Mouse (Mus musculus) neural tube, embryonic 14.5 days (tissue): ENCODE data around the gene Esam. TPM values are rescaled to one million over a fixed set of nuclear protein-coding genes. Genes with fewer than 3 reads are reported as not detected.

Experiments used
- ATAC-seq: fragments of 200-750 bp; cut with Nextera tagmentation; 2 replicates; pipeline ENCODE4 v1.8.0; 2017; ENCODE audit warnings: low read depth, mild to moderate bottlenecking, moderate TSS enrichment, moderate library complexity
- H3K27ac ChIP-seq: fragments of 300-500 bp; sonication (generic); 2 replicates; pipeline ENCODE4 v1.5.1; 2014; ENCODE audit warnings: low read depth, mild to moderate bottlenecking, control low read depth, low read length, moderate library complexity, mixed read lengths
- H3K27me3 ChIP-seq: fragments of 300-500 bp; sonication (generic); 2 replicates; pipeline ENCODE4 v1.6.1; 2014; ENCODE audit warnings: low read length; ENCODE audit not compliant: control insufficient read depth, insufficient read depth
- H3K36me3 ChIP-seq: fragments of 300-500 bp; sonication (generic); 2 replicates; pipeline ENCODE4 v1.6.1; 2014; ENCODE audit warnings: low read length, mixed read lengths; ENCODE audit not compliant: control insufficient read depth, insufficient read depth
- H3K4me1 ChIP-seq: fragments of 300-500 bp; sonication (generic); 2 replicates; pipeline ENCODE4 v1.6.1; 2014; ENCODE audit warnings: low read length; ENCODE audit not compliant: control insufficient read depth, insufficient read depth
- H3K4me2 ChIP-seq: fragments of 300-500 bp; sonication (generic); 2 replicates; pipeline ENCODE4 v1.6.1; 2014; ENCODE audit warnings: mild to moderate bottlenecking, low read depth, low read length, control low read depth
- H3K4me3 ChIP-seq: fragments of 300-500 bp; sonication (generic); 2 replicates; pipeline ENCODE4 v1.5.1; 2014; ENCODE audit warnings: low read depth, low read length, control low read depth, mixed read lengths
- H3K9ac ChIP-seq: fragments of 300-500 bp; sonication (generic); replicated peaks from 2 replicates; pipeline ENCODE4 v1.6.1; 2014; ENCODE audit warnings: low read depth, mild to moderate bottlenecking, control low read depth, low read length, mixed read lengths
- H3K9me3 ChIP-seq: fragments of 300-500 bp; sonication (generic); 2 replicates; pipeline ENCODE4 v1.6.1; 2016; ENCODE audit warnings: low read length; ENCODE audit not compliant: control insufficient read depth
- WGBS: fragments of 180-500 bp; shearing (Covaris S2); extraction: QIAGEN DNeasy Blood & Tissue Kit; methylation state at CpG from one replicate; pipeline ENCODE4 v1.1.7; 2014; 5-methylcytosine and 5-hydroxymethylcytosine counted together
- polyA plus RNA-seq: library from polyadenylated mRNA; unstranded; fragments of >200 nt; fragmentation: Nextera tagmentation; extraction: Ambion mirVana; gene quantifications from 2 replicates; pipeline ENCODE4 v1.2.1, GENCODE M21; 2014

Esam gene
- polyA plus RNA-seq, 1 experiment from 2014 or later = 24.0 TPM

GRCm38 (mm10) chr9:37526443-37527395, 1.2 kb upstream of the Esam start:
- no peak overlapping the region for H3K4me3 ChIP-seq
- H3K27me3 ChIP-seq = peaks cover 30% of the 10 kb centered on the region
- no peak for ATAC-seq

DNA sequence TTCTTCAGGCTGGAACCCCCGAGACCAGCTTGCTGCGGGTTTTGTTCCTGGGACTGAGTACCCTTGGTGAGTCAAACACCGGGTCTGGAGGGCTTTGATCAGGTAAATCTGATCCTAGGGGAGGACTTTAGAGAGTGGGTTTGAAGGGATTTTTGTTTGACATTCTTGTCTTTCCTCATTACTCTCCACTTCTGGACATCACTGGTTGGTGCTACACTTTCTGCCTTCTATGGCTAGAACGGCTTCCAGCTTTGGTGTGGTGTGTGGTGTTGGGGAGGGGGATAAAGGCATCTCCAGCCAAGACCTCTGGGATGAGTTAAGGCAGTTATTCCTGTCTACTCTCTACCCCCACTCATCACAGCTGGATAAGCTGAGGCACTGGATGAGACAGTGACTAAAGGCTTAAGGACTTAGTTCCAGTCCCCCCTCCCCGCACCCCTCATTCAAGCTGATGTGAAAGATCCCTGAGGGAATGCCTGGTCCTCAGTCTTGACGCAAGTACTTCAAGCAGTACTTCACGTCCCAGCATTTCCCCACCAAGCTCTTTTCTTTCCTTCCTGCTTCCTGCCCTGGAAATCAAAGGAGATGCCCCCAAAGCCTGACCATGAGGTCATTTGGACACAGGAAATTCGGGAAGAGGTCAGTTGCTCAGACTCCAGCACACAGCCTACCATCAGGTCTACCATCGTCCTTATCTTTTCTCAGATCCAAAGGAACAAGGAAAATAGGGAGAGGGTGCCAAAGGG, 520 bp downstream of the Esam start:
- Histone ChIP-seq H3K9ac (no peak overlapping the region), H3K4me3 (peak overlapping the region; percentile 6; the same call in 1 of the 2 replicates), H3K27ac (0 out of 2 replicates have a peak overlapping the region, but pooled peaks have one; percentile 12), H3K36me3 (no peaks in the 10 kb centered on the region), H3K4me2 (no peak overlapping the region), H3K9me3 (no peaks in the 10 kb centered on the region), H3K27me3 (peaks cover 30% of the 10 kb centered on the region), H3K4me1 (peaks cover 15% of the 10 kb centered on the region)
- 19% methylated on average over 9 of the region's 9 CpGs for WGBS
- no peak for ATAC-seq

More at GRCm38 (mm10) chr9:37526443-37527395, 1.2 kb upstream of the Esam start:
- Histone ChIP-seq H3K9me3 (no peaks in the 10 kb centered on the region), H3K27ac (no peak overlapping the region), H3K4me1 (peaks cover 15% of the 10 kb centered on the region), H3K9ac (no peak overlapping the region), H3K4me2 (no peak overlapping the region), H3K36me3 (no peaks in the 10 kb centered on the region; the same call in 1 of the 2 replicates)
- WGBS = 22% methylated on average over 21 of the region's 21 CpGs

DNA sequence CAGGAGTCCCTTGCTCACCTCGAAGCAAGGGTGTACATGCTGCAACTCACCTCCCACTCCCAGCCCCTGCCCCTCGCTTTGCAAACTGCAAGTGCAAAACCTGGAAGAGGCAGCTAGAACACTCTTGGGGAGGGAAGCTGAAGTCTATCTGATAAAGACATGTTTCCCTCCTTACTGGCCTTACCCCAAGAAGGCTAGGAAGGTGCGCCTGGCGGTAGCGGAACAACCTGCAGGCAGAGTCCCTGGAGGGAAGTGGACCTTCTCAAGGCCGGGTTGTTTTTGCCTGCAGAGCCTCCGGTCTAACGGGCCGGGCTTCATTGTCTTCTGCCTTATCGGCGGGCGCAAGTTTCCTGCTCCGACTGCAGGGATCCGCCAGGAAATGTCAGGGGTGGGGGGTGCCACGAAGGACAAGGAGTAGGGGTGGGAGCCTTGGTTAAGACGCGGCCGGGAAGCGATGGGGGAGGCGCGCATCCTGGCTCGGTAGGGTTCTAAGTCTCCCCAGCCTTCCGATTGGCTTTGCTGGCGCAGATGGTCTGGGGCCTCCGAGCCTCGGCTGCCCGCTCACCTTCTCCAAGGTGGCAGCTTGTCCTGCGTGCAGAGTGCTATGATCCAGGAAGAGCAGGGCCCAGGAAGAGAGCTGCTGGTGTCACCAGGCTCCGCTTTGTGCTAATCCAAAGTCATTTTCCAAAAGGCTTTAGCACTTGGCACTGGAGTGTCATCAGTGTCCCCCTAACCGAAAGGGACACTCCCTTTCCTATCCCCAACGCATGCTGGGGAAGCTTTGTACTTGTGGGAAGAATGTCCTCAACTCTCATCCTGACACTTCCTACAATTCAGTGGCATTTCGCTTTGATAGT, 2.4 kb downstream of the Esam start:
- peaks cover 15% of the 10 kb centered on the region for H3K4me1 ChIP-seq
- H3K27ac ChIP-seq = peak overlapping the region; percentile 57
- H3K4me2 ChIP-seq = peak overlapping the region; percentile 54
- peaks cover 30% of the 10 kb centered on the region for H3K27me3 ChIP-seq
- H3K4me3 ChIP-seq = peak overlapping the region; percentile 29
- ATAC-seq = peak; percentile 58; the same call in 1 of the 2 replicates
- H3K36me3 ChIP-seq = no peaks in the 10 kb centered on the region
- peak overlapping the region; percentile 37; the same call in 1 of the 2 replicates for H3K9ac ChIP-seq
- H3K9me3 ChIP-seq = no peaks in the 10 kb centered on the region
- whole genome bisulfite sequencing = 2% methylated on average over 32 of the region's 32 CpGs

DNA sequence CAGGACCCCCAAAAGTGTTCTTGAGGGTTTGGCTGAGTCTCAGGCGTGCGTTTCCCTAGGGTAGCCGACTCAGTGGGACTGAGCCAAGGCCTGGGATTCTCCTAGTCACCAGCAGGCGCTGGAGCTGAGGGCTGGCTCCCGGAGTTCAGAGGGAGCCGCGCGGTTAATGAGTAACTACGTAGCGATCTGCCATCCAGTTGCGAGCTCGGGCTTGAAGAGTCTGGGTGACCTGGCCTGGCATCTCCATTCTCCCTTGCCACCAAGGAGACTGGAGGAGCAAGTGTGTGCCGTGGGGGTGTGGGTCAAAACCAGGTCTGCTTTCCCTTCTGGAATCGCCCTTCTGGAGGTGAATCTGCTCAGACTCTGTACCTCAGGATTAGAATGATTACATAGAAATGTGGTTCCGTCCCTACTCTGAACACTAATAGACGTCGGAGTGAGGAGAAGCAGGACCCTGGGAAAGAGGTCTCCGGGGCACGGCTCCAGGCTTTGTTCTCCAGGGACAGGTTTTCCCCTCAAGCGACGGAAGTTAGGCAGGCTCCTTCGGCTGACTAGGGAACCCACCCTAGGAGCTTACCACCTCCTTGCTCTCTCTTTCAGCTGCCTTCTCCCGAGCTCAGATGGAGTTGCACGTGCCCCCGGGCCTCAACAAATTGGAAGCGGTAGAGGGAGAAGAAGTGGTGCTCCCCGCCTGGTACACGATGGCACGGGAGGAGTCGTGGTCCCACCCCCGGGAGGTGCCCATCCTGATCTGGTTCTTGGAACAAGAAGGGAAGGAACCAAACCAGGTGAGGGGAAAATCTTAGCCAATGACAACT, 3.2 kb downstream of the Esam start:
- WGBS = 1% methylated on average over 31 of the region's 31 CpGs
- H3K4me1 ChIP-seq = peaks cover 15% of the 10 kb centered on the region
- no peaks in the 10 kb centered on the region for H3K9me3 ChIP-seq
- no peak overlapping the region for H3K27ac ChIP-seq
- 0 out of 2 replicates have a peak overlapping the region, but pooled peaks have one; percentile 37 for H3K9ac ChIP-seq
- H3K4me3 ChIP-seq = peak overlapping the region; percentile 29
- H3K4me2 ChIP-seq = peak overlapping the region; percentile 54
- H3K36me3 ChIP-seq = no peaks in the 10 kb centered on the region
- peak; percentile 74 for ATAC-seq
- H3K27me3 ChIP-seq = peaks cover 30% of the 10 kb centered on the region

- 78% methylated on average over 4 of the region's 4 CpGs for WGBS
- Histone ChIP-seq H3K36me3 (no peaks in the 10 kb centered on the region), H3K9ac (no peak overlapping the region), H3K4me3 (no peak overlapping the region), H3K9me3 (no peaks in the 10 kb centered on the region), H3K4me1 (no peaks in the 10 kb centered on the region), H3K27ac (no peak overlapping the region), H3K27me3 (no peaks in the 10 kb centered on the region), H3K4me2 (no peak overlapping the region)
- no peak for ATAC-seq
Observed at GRCm38 (mm10) chr9:37536851-37537250, 9.0 kb downstream of the Esam start.

DNA sequence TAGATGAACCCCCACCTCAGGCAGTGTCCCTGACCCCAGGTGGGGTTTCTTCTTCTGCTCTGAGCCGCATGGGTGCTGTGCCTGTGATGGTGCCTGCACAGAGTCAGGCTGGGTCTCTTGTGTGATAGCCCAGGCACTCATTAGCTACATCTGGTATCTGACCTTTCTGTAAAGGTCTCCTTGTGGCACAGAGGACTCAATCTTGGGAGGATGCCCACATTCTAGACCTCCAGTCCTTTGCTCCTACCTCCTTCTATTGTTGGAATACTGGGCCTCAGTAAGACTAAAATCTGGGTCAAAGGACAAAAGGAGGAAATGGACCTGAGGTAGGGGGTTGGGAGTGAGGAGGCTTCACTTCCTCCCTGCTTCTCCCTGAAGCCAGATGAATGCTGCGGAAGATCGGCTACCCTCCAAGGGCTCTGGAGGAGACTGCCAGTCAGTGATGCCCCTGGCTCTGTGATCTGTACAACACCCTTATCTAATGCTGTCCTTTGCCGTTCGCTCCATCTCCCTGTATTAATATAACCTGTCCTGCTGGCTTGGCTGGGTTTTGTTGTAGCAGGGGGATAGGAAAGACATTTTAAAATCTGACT, 9.9 kb downstream of the Esam start:
- Histone ChIP-seq H3K4me2 (no peak overlapping the region), H3K4me3 (no peak overlapping the region), H3K9ac (no peak overlapping the region), H3K4me1 (no peaks in the 10 kb centered on the region), H3K27me3 (no peaks in the 10 kb centered on the region), H3K27ac (no peak overlapping the region), H3K9me3 (no peaks in the 10 kb centered on the region), H3K36me3 (no peaks in the 10 kb centered on the region)
- ATAC-seq = no peak
- WGBS = 80% methylated on average over 5 of the region's 5 CpGs

GRCm38 (mm10) chr9:37539170-37540025, 11.5 kb downstream of the Esam start, which contains the start of gene Vsig2:
TSS of gene Vsig2 (plus strand) at chr9:37539255.
- no peak within 1 kb of the TSS for H3K9ac ChIP-seq
- H3K36me3 ChIP-seq = no peaks in the 10 kb centered on the region
- H3K4me3 ChIP-seq = no peak within 1 kb of the TSS
- H3K9me3 ChIP-seq = no peaks in the 10 kb centered on the region
- no peak within 1 kb of the TSS for H3K4me2 ChIP-seq
- H3K27ac ChIP-seq = no peak within 1 kb of the TSS
- ATAC-seq = no peak
- WGBS = 49% methylated on average over 23 of the region's 23 CpGs
- H3K4me1 ChIP-seq = no peaks in the 10 kb centered on the region
- H3K27me3 ChIP-seq = peaks cover 4% of the 10 kb centered on the region; the same call in 1 of the 2 replicates
